Mouse (Mus musculus) lung, embryonic 15.5 days (tissue): ENCODE data around the gene Jmjd1c. TPM values are rescaled to one million over a fixed set of nuclear protein-coding genes. Genes with fewer than 3 reads are reported as not detected.
"Not testable (repeated sequence)": the region's sequence is repeated elsewhere in the genome, so short reads cannot be mapped to it uniquely, and the experiment has no call there.

Experiments
- ATAC-seq: fragments of 200-750 bp; cut with Nextera tagmentation; 2 replicates; pipeline ENCODE4 v1.8.0; 2017; ENCODE audit warnings: moderate number of reproducible peaks, borderline replicate concordance; ENCODE audit not compliant: low FRiP score, low TSS enrichment; ENCODE audit errors: extremely low read depth
- H3K27ac ChIP-seq: fragments of 300-500 bp; sonication (generic); 2 replicates; pipeline ENCODE4 v1.5.1; 2015; ENCODE audit warnings: moderate library complexity, mild to moderate bottlenecking, inconsistent platforms
- H3K27me3 ChIP-seq: fragments of 300-500 bp; sonication (generic); 2 replicates; pipeline ENCODE4 v1.6.1; 2015; ENCODE audit warnings: inconsistent platforms
- H3K36me3 ChIP-seq: fragments of 300-500 bp; sonication (generic); 2 replicates; pipeline ENCODE4 v1.6.1; 2015; ENCODE audit warnings: inconsistent platforms
- H3K4me1 ChIP-seq: fragments of 300-500 bp; sonication (generic); 2 replicates; pipeline ENCODE4 v1.6.1; 2015; ENCODE audit warnings: inconsistent platforms
- H3K4me2 ChIP-seq: fragments of 300-500 bp; sonication (generic); 2 replicates; pipeline ENCODE4 v1.6.1; 2015; ENCODE audit warnings: inconsistent platforms, mild to moderate bottlenecking, moderate library complexity
- H3K4me3 ChIP-seq: fragments of 300-500 bp; sonication (generic); 2 replicates; pipeline ENCODE4 v1.5.1; 2015; ENCODE audit warnings: mild to moderate bottlenecking, inconsistent platforms
- H3K9ac ChIP-seq: fragments of 300-500 bp; sonication (generic); 2 replicates; pipeline ENCODE4 v1.6.1; 2015; ENCODE audit warnings: inconsistent platforms
- H3K9me3 ChIP-seq: fragments of 300-500 bp; sonication (generic); 2 replicates; pipeline ENCODE4 v1.6.1; 2016; ENCODE audit warnings: inconsistent platforms
- WGBS: fragments of 180-500 bp; shearing (Covaris S2); methylation state at CpG from one replicate; pipeline ENCODE4 v1.1.7; 2015; 5-methylcytosine and 5-hydroxymethylcytosine counted together
- polyA plus RNA-seq: library from polyadenylated mRNA; unstranded; fragments of >200 nt; fragmentation: Nextera tagmentation; extraction: Ambion mirVana; gene quantifications from 2 replicates; pipeline ENCODE4 v1.2.1, GENCODE M21; 2015

Jmjd1c gene
- polyA plus RNA-seq, 1 experiment from 2014 or later = 30.7 TPM

- ATAC-seq = no peak
Observed at GRCm38 (mm10) chr10:67108096-67108495, 12.2 kb downstream of the Jmjd1c start.

GRCm38 (mm10) chr10:67109635-67110034 is 13.7 kb downstream of the Jmjd1c start:
- Histone ChIP-seq H3K4me1 (peaks cover 52% of the 10 kb centered on the region), H3K27ac (no peak overlapping the region), H3K4me2 (no peak overlapping the region), H3K4me3 (no peak overlapping the region), H3K27me3 (no peaks in the 10 kb centered on the region), H3K36me3 (no peaks in the 10 kb centered on the region), H3K9ac (no peak overlapping the region), H3K9me3 (no peaks in the 10 kb centered on the region)
- no peak for ATAC-seq
- WGBS = 79% methylated on average over 5 of the region's 5 CpGs

More at GRCm38 (mm10) chr10:67108096-67108495, 12.2 kb downstream of the Jmjd1c start:
- 54% methylated on average over 9 of the region's 9 CpGs for WGBS
- no peaks in the 10 kb centered on the region for H3K9me3 ChIP-seq
- H3K4me3 ChIP-seq = no peak overlapping the region
- H3K9ac ChIP-seq = no peak overlapping the region
- no peaks in the 10 kb centered on the region for H3K27me3 ChIP-seq
- H3K4me1 ChIP-seq = peaks cover 65% of the 10 kb centered on the region
- H3K36me3 ChIP-seq = no peaks in the 10 kb centered on the region
- no peak overlapping the region for H3K4me2 ChIP-seq
- H3K27ac ChIP-seq = no peak overlapping the region

GRCm38 (mm10) chr10:67111044-67111798 is 15.3 kb downstream of the Jmjd1c start:
- 74% methylated on average over 14 of the region's 14 CpGs for WGBS
- H3K4me1 ChIP-seq = peaks cover 56% of the 10 kb centered on the region

GRCm38 (mm10) chr10:67111799-67112177 is 15.9 kb downstream of the Jmjd1c start:
- no peak for ATAC-seq
- Histone ChIP-seq H3K9ac (no peak overlapping the region), H3K27me3 (no peaks in the 10 kb centered on the region), H3K9me3 (no peaks in the 10 kb centered on the region), H3K36me3 (no peaks in the 10 kb centered on the region), H3K4me3 (no peak overlapping the region), H3K27ac (no peak overlapping the region), H3K4me2 (no peak overlapping the region), H3K4me1 (peaks cover 54% of the 10 kb centered on the region)
- WGBS = 51% methylated on average over 5 of the region's 5 CpGs

More at GRCm38 (mm10) chr10:67111044-67111798, 15.3 kb downstream of the Jmjd1c start:
- no peak overlapping the region for H3K9ac ChIP-seq
- no peaks in the 10 kb centered on the region for H3K27me3 ChIP-seq
- H3K4me3 ChIP-seq = no peak overlapping the region
- H3K4me2 ChIP-seq = no peak overlapping the region
- no peak for ATAC-seq
- H3K27ac ChIP-seq = no peak overlapping the region
- H3K9me3 ChIP-seq = no peaks in the 10 kb centered on the region
- H3K36me3 ChIP-seq = no peaks in the 10 kb centered on the region

GRCm38 (mm10) chr10:67112967-67113366 is 17.0 kb downstream of the Jmjd1c start:
- not testable (repeated sequence) for H3K4me2 ChIP-seq, H3K4me3 ChIP-seq, H3K27me3 ChIP-seq, H3K27ac ChIP-seq, ATAC-seq, H3K9me3 ChIP-seq, H3K9ac ChIP-seq, H3K36me3 ChIP-seq
- peaks cover 43% of the 10 kb centered on the region for H3K4me1 ChIP-seq
- 87% methylated on average over 5 of the region's 5 CpGs for WGBS

- Histone ChIP-seq H3K9me3 (no peaks in the 10 kb centered on the region), H3K9ac (no peak overlapping the region), H3K27ac (no peak overlapping the region), H3K27me3 (no peaks in the 10 kb centered on the region), H3K4me1 (peaks cover 39% of the 10 kb centered on the region), H3K4me3 (no peak overlapping the region), H3K4me2 (no peak overlapping the region), H3K36me3 (no peaks in the 10 kb centered on the region)
- 86% methylated on average over 11 of the region's 11 CpGs for WGBS
- ATAC-seq = no peak
Observed at GRCm38 (mm10) chr10:67113833-67114232, 17.9 kb downstream of the Jmjd1c start.

GRCm38 (mm10) chr10:67115115-67115514 is 19.2 kb downstream of the Jmjd1c start:
- no peak for ATAC-seq
- Histone ChIP-seq H3K4me3 (no peak overlapping the region), H3K4me2 (no peak overlapping the region), H3K9me3 (no peaks in the 10 kb centered on the region), H3K36me3 (no peaks in the 10 kb centered on the region), H3K9ac (no peak overlapping the region), H3K27ac (peak overlapping the region; percentile 58), H3K27me3 (no peaks in the 10 kb centered on the region), H3K4me1 (peaks cover 52% of the 10 kb centered on the region)
- 21% methylated on average over 6 of the region's 6 CpGs for WGBS

GRCm38 (mm10) chr10:67115666-67116091 is 19.8 kb downstream of the Jmjd1c start:
- Histone ChIP-seq H3K4me2 (no peak overlapping the region), H3K4me3 (no peak overlapping the region), H3K9me3 (no peaks in the 10 kb centered on the region), H3K27me3 (no peaks in the 10 kb centered on the region), H3K4me1 (peaks cover 55% of the 10 kb centered on the region), H3K27ac (peak overlapping the region; percentile 58; the same call in 1 of the 2 replicates), H3K9ac (no peak overlapping the region), H3K36me3 (no peaks in the 10 kb centered on the region)
- WGBS = 11% methylated on average over 5 of the region's 5 CpGs
- ATAC-seq = no peak

GRCm38 (mm10) chr10:67116251-67116650 is 20.3 kb downstream of the Jmjd1c start:
- WGBS = 73% methylated on average over 8 of the region's 8 CpGs
- Histone ChIP-seq H3K27ac (no peak overlapping the region), H3K4me2 (no peak overlapping the region), H3K9me3 (no peaks in the 10 kb centered on the region), H3K4me3 (no peak overlapping the region), H3K9ac (no peak overlapping the region), H3K36me3 (no peaks in the 10 kb centered on the region), H3K4me1 (peaks cover 53% of the 10 kb centered on the region), H3K27me3 (no peaks in the 10 kb centered on the region)
- no peak for ATAC-seq

GRCm38 (mm10) chr10:67119291-67119690 is 23.4 kb downstream of the Jmjd1c start:
- Histone ChIP-seq H3K36me3 (no peaks in the 10 kb centered on the region), H3K4me1 (peaks cover 44% of the 10 kb centered on the region), H3K9ac (no peak overlapping the region), H3K9me3 (no peaks in the 10 kb centered on the region), H3K27me3 (no peaks in the 10 kb centered on the region), H3K27ac (no peak overlapping the region), H3K4me3 (no peak overlapping the region), H3K4me2 (no peak overlapping the region)
- WGBS = 40% methylated on average over 7 of the region's 7 CpGs
- no peak for ATAC-seq

- H3K27ac ChIP-seq = no peak overlapping the region
- peaks cover 36% of the 10 kb centered on the region for H3K4me1 ChIP-seq
Observed at GRCm38 (mm10) chr10:67120180-67120579, 24.3 kb downstream of the Jmjd1c start.

GRCm38 (mm10) chr10:67120640-67121039 is 24.7 kb downstream of the Jmjd1c start:
- no peak for ATAC-seq
- Histone ChIP-seq H3K27me3 (no peaks in the 10 kb centered on the region), H3K4me2 (no peak overlapping the region), H3K4me1 (peaks cover 32% of the 10 kb centered on the region), H3K9ac (no peak overlapping the region), H3K36me3 (no peaks in the 10 kb centered on the region), H3K9me3 (no peaks in the 10 kb centered on the region), H3K27ac (no peak overlapping the region), H3K4me3 (no peak overlapping the region)
- 63% methylated on average over 2 of the region's 2 CpGs for WGBS

More at GRCm38 (mm10) chr10:67120180-67120579, 24.3 kb downstream of the Jmjd1c start:
- no peak overlapping the region for H3K4me2 ChIP-seq
- no peaks in the 10 kb centered on the region for H3K36me3 ChIP-seq
- H3K4me3 ChIP-seq = no peak overlapping the region
- no peak overlapping the region for H3K9ac ChIP-seq
- 25% methylated on average over 4 of the region's 4 CpGs for WGBS
- ATAC-seq = no peak
- no peaks in the 10 kb centered on the region for H3K27me3 ChIP-seq
- no peaks in the 10 kb centered on the region for H3K9me3 ChIP-seq
